9 mouse cellular contexts compared by ENCODE assay signal in genomic region chr11:16532877-16533276, GRCm38 (mm10). TPM values are rescaled to one million over a fixed set of nuclear protein-coding genes. Genes with fewer than 3 reads are reported as not detected.
A peak's percentile ranks its signal among the peaks of the same experiment; 100 is the strongest.
DNase-seq lines count a peak whose midpoint lies in the region; ATAC-seq and TF ChIP-seq lines count a peak whose summit lies in the region.
"Had no signal": no experiment of that assay in that cellular context is flagged by ENCODE, and none has a peak within 500 bp of the region (broad histone marks: within the 10 kb centered on the region; RNA-seq: fewer than 3 reads in every experiment).

No protein-coding gene starts in this region.

- WGBS in heart, postnatal 0 days, result 20% methylated on average over 5 of the region's 5 CpGs
- 29% methylated on average over 5 of the region's 5 CpGs for WGBS in neural tube, embryonic 14.5 days
- WGBS in stomach, embryonic 14.5 days, result 25% methylated on average over 5 of the region's 5 CpGs

- H3K9me3 ChIP-seq in heart, postnatal 0 days (replicated peaks; ENCODE audit: control insufficient read depth, low read length), result no peaks in the 10 kb centered on the region
- H3K9me3 ChIP-seq in neural tube, embryonic 14.5 days (ENCODE audit: control insufficient read depth, low read length), result no peaks in the 10 kb centered on the region
- H3K9me3 ChIP-seq in stomach, embryonic 14.5 days (ENCODE audit: control insufficient read depth, low read depth, low read length), result no peaks in the 10 kb centered on the region
- H3K9me3 ChIP-seq: G1E had no signal

- intact Hi-C loops in heart, postnatal 36 days (cut with DNase I), result no loop called here

- DNase-seq in heart, postnatal 0 days (ENCODE audit: low spot score), result peak; percentile 51
- DNase-seq in heart, postnatal 36 days, result no peak
- DNase-seq in neural tube, embryonic 10.5 days (ENCODE audit: extremely low spot score, low spot score), result no peak
- DNase-seq in cerebellum, postnatal 14 days, result no peak
- no peak for DNase-seq in right cerebral cortex, adult 2 months (ENCODE audit: low spot score in 2 of 2)

- no peak for TF ChIP-seq EP300 in heart, postnatal 0 days (IDR thresholded peaks at IDR 0.05; ENCODE audit: low read depth)

- no peak overlapping the region for H3K9ac ChIP-seq in heart, postnatal 0 days (replicated peaks; ENCODE audit: low read depth, low read length)
- H3K9ac ChIP-seq in neural tube, embryonic 14.5 days (replicated peaks; ENCODE audit: low read depth, low read length), result no peak overlapping the region
- no peak overlapping the region for H3K9ac ChIP-seq in stomach, embryonic 14.5 days (replicated peaks; ENCODE audit: low read depth, low read length)

- no peak overlapping the region for H3K27ac ChIP-seq in heart, postnatal 0 days (ENCODE audit: low read depth)
- no peak overlapping the region for H3K27ac ChIP-seq in neural tube, embryonic 14.5 days (ENCODE audit: low read depth, low read length)
- H3K27ac ChIP-seq in stomach, embryonic 14.5 days (ENCODE audit: low read length), result no peak overlapping the region

- no peak overlapping the region for H3K4me3 ChIP-seq in heart, postnatal 0 days (ENCODE audit: low read depth, low read length)
- no peak overlapping the region for H3K4me3 ChIP-seq in neural tube, embryonic 14.5 days (ENCODE audit: low read depth, low read length)
- H3K4me3 ChIP-seq in stomach, embryonic 14.5 days (ENCODE audit: low read depth, low read length), result no peak overlapping the region

- peak; percentile 39 for TF ChIP-seq CTCF in heart, postnatal 0 days (IDR thresholded peaks at IDR 0.05; ENCODE audit: low read depth)

- no peak overlapping the region for H3K4me2 ChIP-seq in heart, postnatal 0 days (ENCODE audit: low read depth, low read length)
- no peak overlapping the region for H3K4me2 ChIP-seq in neural tube, embryonic 14.5 days (ENCODE audit: low read depth, low read length)
- H3K4me2 ChIP-seq in stomach, embryonic 14.5 days (replicated peaks; ENCODE audit: low read depth, low read length), result no peak overlapping the region

- 0 out of 2 replicates have a peak, but pooled peaks have one; percentile 39 for ATAC-seq in heart, postnatal 0 days (ENCODE audit: insufficient read depth, low read depth)
- ATAC-seq in neural tube, embryonic 14.5 days (ENCODE audit: low read depth), result 0 out of 2 replicates have a peak, but pooled peaks have one; percentile 38
- ATAC-seq in hematopoietic stem cell, adult 5-6 weeks (replicated peaks in 1 of 2; ENCODE audit: insufficient read depth in 1 of 2, low FRiP score in 2 of 2, low TSS enrichment in 1 of 2, low read depth in 1 of 2, poor library complexity in 2 of 2, severe bottlenecking in 2 of 2), result peak; percentile 88 to 96
- peak; percentile 56; the same call in 1 of the 2 replicates for ATAC-seq in stomach, embryonic 14.5 days (ENCODE audit: insufficient number of reproducible peaks, insufficient read depth, low FRiP score, low read depth)

- no peaks in the 10 kb centered on the region for H3K4me1 ChIP-seq in heart, postnatal 0 days (ENCODE audit: control insufficient read depth, insufficient read depth)
- no peaks in the 10 kb centered on the region for H3K4me1 ChIP-seq in neural tube, embryonic 14.5 days (ENCODE audit: control insufficient read depth, insufficient read depth, low read length)
- H3K4me1 ChIP-seq in stomach, embryonic 14.5 days (ENCODE audit: control insufficient read depth, insufficient read depth, low read length), result no peaks in the 10 kb centered on the region

- no peaks in the 10 kb centered on the region for H3K36me3 ChIP-seq in heart, postnatal 0 days (replicated peaks; ENCODE audit: control insufficient read depth, insufficient read depth, low read length)
- H3K36me3 ChIP-seq in neural tube, embryonic 14.5 days (ENCODE audit: control insufficient read depth, insufficient read depth, low read length), result no peaks in the 10 kb centered on the region
- H3K36me3 ChIP-seq in stomach, embryonic 14.5 days (ENCODE audit: control insufficient read depth, insufficient read depth, low read length), result no peaks in the 10 kb centered on the region
- H3K36me3 ChIP-seq: G1E had no signal

- H3K27me3 ChIP-seq in heart, postnatal 0 days (ENCODE audit: control insufficient read depth, insufficient read depth, low read length), result no peaks in the 10 kb centered on the region
- no peaks in the 10 kb centered on the region for H3K27me3 ChIP-seq in neural tube, embryonic 14.5 days (ENCODE audit: control insufficient read depth, insufficient read depth, low read length)
- no peaks in the 10 kb centered on the region for H3K27me3 ChIP-seq in stomach, embryonic 14.5 days (ENCODE audit: control insufficient read depth, insufficient read depth, low read length)

RNA-seq across cellular contexts. Expression of gene Sec61g, which starts 24.6 kb away (rescaled TPM):
- 52.6 and 53.5 TPM in 2 replicates for total RNA-seq in heart, postnatal 0 days (2014; rRNA removed; ENCODE audit: low replicate concordance)
- polyA plus RNA-seq in heart, postnatal 0 days (2015; fragmentation: Nextera tagmentation; extraction: Ambion mirVana), result 26.4 and 26.7 TPM in 2 replicates
- total RNA-seq in heart, postnatal 36 days (2021), result 1 to 10 TPM; 2.2 to 3.7 TPM
- polyA plus RNA-seq in neural tube, embryonic 14.5 days (2014; fragmentation: Nextera tagmentation; extraction: Ambion mirVana), result 31.2 and 32.4 TPM in 2 replicates
- total RNA-seq in hematopoietic stem cell, adult 5-6 weeks (2017), result 7.3 and 12.4 TPM in 2 replicates
- 32.7 and 38.8 TPM in 2 replicates for polyA plus RNA-seq in stomach, embryonic 14.5 days (2014; fragmentation: Nextera tagmentation; extraction: Ambion mirVana)

Comparison
In these comparisons a context has a peak if more than half of its experiments do, and no peak if none do; other contexts are left out.
1. ATAC-seq: peak in every context shown above with its lines; median percentile 92 in hematopoietic stem cell, adult 5-6 weeks; 56 in stomach, embryonic 14.5 days; 39 in heart, postnatal 0 days; 38 in neural tube, embryonic 14.5 days.